Mouse (Mus musculus): ENCODE measurements around the gene Wrap53.

- TF ChIP-seq CTCF (IDR thresholded peaks at IDR 0.05) = no peak
- no peak for TF ChIP-seq EP300 (IDR thresholded peaks at IDR 0.05)
These were observed 40.5 kb upstream of the Wrap53 start for GRCm38 (mm10) chr11:69620394-69621081.

All from lung, postnatal 0 days (tissue).